Comparison of ENCODE assay signal across 8 mouse cellular contexts in the genomic region with DNA sequence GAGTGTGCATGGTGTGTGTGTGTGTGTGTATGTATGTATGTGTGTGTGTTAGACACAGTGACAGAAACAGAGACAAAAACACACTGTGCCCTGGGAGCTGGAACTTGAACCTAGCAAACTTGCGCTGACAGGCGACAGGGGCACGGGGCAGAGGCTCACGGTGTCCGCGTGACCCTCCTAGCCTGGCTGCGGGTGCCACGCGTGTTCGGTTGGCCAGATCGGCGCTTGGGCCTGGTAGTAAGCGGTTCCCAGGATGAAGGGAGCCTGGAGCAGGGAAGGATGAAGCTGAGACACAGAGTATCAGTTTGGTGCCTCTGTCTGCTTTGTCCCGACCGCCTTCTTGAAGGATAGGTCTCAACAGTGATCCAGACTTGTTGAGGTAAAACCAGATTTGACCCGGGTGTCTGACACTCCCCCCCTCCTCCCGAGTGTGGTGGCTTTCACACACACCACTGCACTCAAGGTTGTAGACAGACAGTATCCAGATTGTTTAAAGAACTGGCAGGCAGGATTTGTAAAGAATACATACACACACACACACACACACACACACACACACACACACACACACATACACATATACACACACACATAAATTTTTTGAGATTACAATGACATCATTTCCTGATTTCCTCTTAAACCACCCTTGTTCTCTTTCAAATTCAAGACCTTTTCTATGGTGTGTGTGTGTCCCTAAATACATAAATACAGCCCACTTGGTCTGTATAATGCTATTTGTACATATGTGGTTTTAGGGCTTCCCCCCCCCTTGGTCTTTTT. TPM values are rescaled to one million over a fixed set of nuclear protein-coding genes. Genes with fewer than 3 reads are reported as not detected.
A peak's percentile ranks its signal among the peaks of the same experiment; 100 is the strongest.
DNase-seq lines count a peak whose midpoint lies in the region; ATAC-seq and TF ChIP-seq lines count a peak whose summit lies in the region.
"Had no signal": no experiment of that assay in that cellular context is flagged by ENCODE, and none has a peak within 500 bp of the region (broad histone marks: within the 10 kb centered on the region; RNA-seq: fewer than 3 reads in every experiment).

Gene Ccdc38, plus strand, starts transcription at position 202 of the 780 bp plus-strand sequence.

- peak; percentile 67 for DNase-seq in A20 (ENCODE audit: low read depth, low spot score)
- DNase-seq in forebrain, embryonic 11.5 days (ENCODE audit: low spot score): no peak
- no peak for DNase-seq in limb, embryonic 10.5 days (ENCODE audit: low spot score)
- peak; percentile 77 for DNase-seq in naive thymus-derived CD4-positive, alpha-beta T cell, adult 2 months (ENCODE audit: low read depth)
- DNase-seq in yolk sac, embryonic 10.5 days (ENCODE audit: low spot score): no peak
- no peak for DNase-seq in left cerebral cortex, postnatal 36 days (ENCODE audit: low spot score in 2 of 2)

- H3K4me3 ChIP-seq in C2C12 (ENCODE audit: insufficient read depth, poor library complexity, severe bottlenecking): peak within 1 kb of the TSS; percentile 25
- H3K4me3 ChIP-seq in forebrain, embryonic 11.5 days (ENCODE audit: low read depth, low read length): peak within 1 kb of the TSS; percentile 30
- peak within 1 kb of the TSS; percentile 55 for H3K4me3 ChIP-seq in limb, embryonic 10.5 days

- intact Hi-C loops in left cerebral cortex, postnatal 36 days (cut with DNase I): no loop called here

- no peaks in the 10 kb centered on the region for H3K79me2 ChIP-seq in C2C12 (ENCODE audit: control insufficient read depth, insufficient read depth)

- 75% methylated on average over 17 of the region's 17 CpGs for WGBS in forebrain, embryonic 11.5 days
- WGBS in limb, embryonic 10.5 days: 69% methylated on average over 17 of the region's 17 CpGs

- H3K27ac ChIP-seq in forebrain, embryonic 11.5 days (ENCODE audit: low read depth, low read length): no peak within 1 kb of the TSS
- peak within 1 kb of the TSS; percentile 71 for H3K27ac ChIP-seq in limb, embryonic 10.5 days

- peak within 1 kb of the TSS; percentile 70 for H3K4me2 ChIP-seq in forebrain, embryonic 11.5 days (ENCODE audit: low read depth, low read length, severe bottlenecking)

- TF ChIP-seq CTCF in C2C12 (IDR thresholded peaks at IDR 0.05; ENCODE audit: control insufficient read depth, insufficient read depth, insufficient read length): no peak

- no peaks in the 10 kb centered on the region for H3K79me3 ChIP-seq in C2C12 (ENCODE audit: low read depth)

- H3ac ChIP-seq in C2C12 (ENCODE audit: control insufficient read depth, insufficient read length, low read depth): peak within 1 kb of the TSS; percentile 20

- H3K9ac ChIP-seq in forebrain, embryonic 11.5 days (ENCODE audit: low read length): peak within 1 kb of the TSS; percentile 53

- H3K4me1 ChIP-seq in forebrain, embryonic 11.5 days (replicated peaks; ENCODE audit: control insufficient read depth, insufficient read depth, low read length): no peaks in the 10 kb centered on the region; the same call in 1 of the 2 replicates
- peaks cover 12% of the 10 kb centered on the region for H3K4me1 ChIP-seq in limb, embryonic 10.5 days

- no peaks in the 10 kb centered on the region for H3K27me3 ChIP-seq in C2C12 (ENCODE audit: control insufficient read depth, insufficient read depth, insufficient read length)
- no peaks in the 10 kb centered on the region; the same call in 1 of the 2 replicates for H3K27me3 ChIP-seq in forebrain, embryonic 11.5 days (ENCODE audit: control insufficient read depth, insufficient read depth, low read length)
- H3K27me3 ChIP-seq in limb, embryonic 10.5 days (ENCODE audit: low read depth, poor library complexity, severe bottlenecking): peaks cover 15% of the 10 kb centered on the region

- ATAC-seq in forebrain, embryonic 11.5 days (replicated peaks; ENCODE audit: low FRiP score): no peak

- H3K36me3 ChIP-seq in C2C12 (ENCODE audit: control insufficient read depth, insufficient read depth): no peaks in the 10 kb centered on the region
- H3K36me3 ChIP-seq in forebrain, embryonic 11.5 days (ENCODE audit: control insufficient read depth, insufficient read depth, low read length): no peaks in the 10 kb centered on the region
- no peaks in the 10 kb centered on the region for H3K36me3 ChIP-seq in limb, embryonic 10.5 days

- H3K9me3 ChIP-seq in forebrain, embryonic 11.5 days (ENCODE audit: control insufficient read depth, low read length): no peaks in the 10 kb centered on the region
- H3K9me3 ChIP-seq in limb, embryonic 10.5 days (replicated peaks): no peaks in the 10 kb centered on the region

TF ChIP-seq in C2C12, 6 proteins besides CTCF, POLR2A, EP300 and RAD21:
- TF ChIP-seq FOSL1 (IDR thresholded peaks at IDR 0.05; ENCODE audit: insufficient read depth, low read length, poor library complexity, severe bottlenecking): no peak
- no peak for TF ChIP-seq CEBPB (IDR thresholded peaks at IDR 0.05; ENCODE audit: low read depth)
- TF ChIP-seq MYOG (IDR thresholded peaks at IDR 0.05; ENCODE audit: control insufficient read depth, extremely low read depth, insufficient read length): no peak
- TF ChIP-seq MYOD1 (IDR thresholded peaks at IDR 0.05; ENCODE audit: control insufficient read depth, insufficient read length, low read depth): no peak
- TF ChIP-seq MAX (IDR thresholded peaks at IDR 0.05): no peak

RNA-seq across cellular contexts. Expression of gene Ccdc38, which starts in this region (rescaled TPM):
- 0.08 TPM for polyA plus RNA-seq in C2C12 (2012; fragmentation: generic; extraction: Trizol)
- 0.31 and 0.45 TPM in 2 replicates for polyA plus RNA-seq in forebrain, embryonic 11.5 days (2014; fragmentation: Nextera tagmentation; extraction: Ambion mirVana)
- polyA plus RNA-seq in limb, embryonic 10.5 days (2016; fragmentation: Nextera tagmentation; extraction: Ambion mirVana): 0.28 and 0.41 TPM in 2 replicates
- not detected for total RNA-seq in left cerebral cortex, postnatal 36 days (2021)
- total RNA-seq: heart, postnatal 36 days had no signal

Comparison
In these comparisons a context has a peak if more than half of its experiments do, and no peak if none do; other contexts are left out.
1. DNase-seq: peak in A20 (single experiment) and naive thymus-derived CD4-positive, alpha-beta T cell, adult 2 months (single experiment); none in forebrain, embryonic 11.5 days (single experiment), limb, embryonic 10.5 days (single experiment), yolk sac, embryonic 10.5 days (single experiment) and left cerebral cortex, postnatal 36 days (0 of 2).
2. Peak in every context shown above with its lines, with median percentiles within 50 percentile points of each other: H3K4me3 ChIP-seq.